Mouse (Mus musculus): Measurements from ENCODE around the gene Wdr4.

GRCm38 (mm10) chr17:31450206-31450605, 69.6 kb downstream of the Wdr4 start:
- TF ChIP-seq MAX (IDR thresholded peaks at IDR 0.05): no peak
- TF ChIP-seq CTCF (IDR thresholded peaks at IDR 0.05; ENCODE audit: control insufficient read depth, insufficient read depth, insufficient read length): no peak
- no peak for TF ChIP-seq USF1 (IDR thresholded peaks at IDR 0.05; ENCODE audit: low read depth)

All from C2C12 (cell line).